Mouse (Mus musculus) megakaryocyte, embryonic 14.5 days (primary cell): ENCODE results near the gene Btbd35f29.
"Not testable (repeated sequence)": the region's sequence is repeated elsewhere in the genome, so short reads cannot be mapped to it uniquely, and the experiment has no call there.

Experiments
- FLI1 ChIP-seq: IDR thresholded peaks from 2 replicates; pipeline ENCODE4 v1.6.1; 2012; ENCODE audit warnings: low read length, inconsistent platforms, mixed read lengths
- GATA1 ChIP-seq: IDR thresholded peaks from 3 replicates; pipeline ENCODE4 v1.6.1; 2012; ENCODE audit warnings: mixed read lengths, low read length, inconsistent platforms, borderline replicate concordance

DNA sequence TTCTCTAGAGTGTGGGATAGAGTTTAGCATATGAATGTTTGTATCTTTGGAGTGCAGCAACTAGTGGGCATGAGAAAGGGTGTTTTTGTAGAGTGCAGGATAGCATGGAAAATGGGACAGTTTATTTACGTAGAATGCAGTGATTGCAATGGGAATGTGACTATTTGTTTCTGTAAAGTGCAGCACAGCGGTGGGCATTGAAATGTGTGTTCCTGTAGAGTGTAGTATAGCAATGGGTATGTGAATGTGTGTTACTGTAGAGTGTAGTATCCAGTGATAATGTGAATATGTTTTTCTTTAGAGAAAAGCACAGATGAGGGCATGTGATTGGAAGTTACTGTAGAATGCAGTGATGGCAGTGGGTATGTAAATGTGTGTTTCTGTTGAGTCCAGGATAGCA is 23.9 kb downstream of the Btbd35f29 start:
- not testable (repeated sequence) for TF ChIP-seq GATA1, FLI1
